Mouse (Mus musculus) spleen, adult 2 months (tissue): ENCODE data around the gene Snx3. TPM values are rescaled to one million over a fixed set of nuclear protein-coding genes. Genes with fewer than 3 reads are reported as not detected.

Experiments used
- DNase-seq, 2 experiments: peaks; one replicate each; pipeline versions ENCODE4 v3.0.0 to v3.0.0-alpha.2; 2012 to 2021; ENCODE audit warnings: low spot score in 2 of 2, low read depth in 1 of 2
- H3K27ac ChIP-seq: fragments of 200-500 bp; 2 replicates; pipeline ENCODE4 v1.5.1; 2012; ENCODE audit warnings: low read length, inconsistent platforms; ENCODE audit not compliant: insufficient read depth
- H3K27me3 ChIP-seq: fragments of 200-500 bp; 2 replicates; pipeline ENCODE4 v1.6.1; 2012; ENCODE audit warnings: mild to moderate bottlenecking, moderate library complexity, low read length, inconsistent platforms; ENCODE audit not compliant: control insufficient read depth, insufficient read depth
- H3K36me3 ChIP-seq: fragments of 200-500 bp; 2 replicates; pipeline ENCODE4 v1.6.1; 2012; ENCODE audit warnings: mild to moderate bottlenecking, low read length, inconsistent platforms; ENCODE audit not compliant: control insufficient read depth, insufficient read depth
- H3K4me1 ChIP-seq: fragments of 200-500 bp; 2 replicates; pipeline ENCODE4 v1.6.1; 2011; ENCODE audit warnings: inconsistent platforms; ENCODE audit not compliant: control insufficient read depth, insufficient read depth, insufficient read length
- H3K4me3 ChIP-seq: fragments of 200-500 bp; 2 replicates; pipeline ENCODE4 v1.5.1; 2011; ENCODE audit warnings: mild to moderate bottlenecking, inconsistent platforms; ENCODE audit not compliant: insufficient read depth, insufficient read length; ENCODE audit errors: extremely low read depth
- CTCF ChIP-seq: fragments of 200-500 bp; IDR thresholded peaks from 2 replicates; pipeline ENCODE4 v1.5.1; 2011; ENCODE audit warnings: mild to moderate bottlenecking, inconsistent platforms; ENCODE audit not compliant: insufficient read depth, insufficient read length, insufficient replicate concordance; ENCODE audit errors: extremely low read depth
- POLR2A ChIP-seq: fragments of 200-500 bp; IDR thresholded peaks from 2 replicates; pipeline ENCODE4 v1.6.1; 2011; ENCODE audit warnings: low read depth, low read length, inconsistent platforms
- WGBS: fragments of 180-500 bp; shearing (Covaris S2); methylation state at CpG from one replicate; pipeline ENCODE4 v1.1.7; 2018; 5-methylcytosine and 5-hydroxymethylcytosine counted together
- polyA plus RNA-seq: library from polyadenylated mRNA; depleted of rRNA; stranded (reverse); fragments of >200 nt; gene quantifications from 2 replicates; pipeline ENCODE4 v1.2.3, GENCODE M21; 2012

The Snx3 gene
- polyA plus RNA-seq, 1 experiment: 152 TPM

GRCm38 (mm10) chr10:42474946-42475514, 26.8 kb upstream of the Snx3 start:
- DNase-seq: no peak
- TF ChIP-seq POLR2A: no peak
- no peak for TF ChIP-seq CTCF
- no peak overlapping the region for H3K4me3 ChIP-seq
- H3K36me3 ChIP-seq: no peaks in the 10 kb centered on the region
- H3K27me3 ChIP-seq: no peaks in the 10 kb centered on the region
- H3K4me1 ChIP-seq: peaks cover 5% of the 10 kb centered on the region; the same call in 1 of the 2 replicates
- 88% methylated on average over 6 of the region's 6 CpGs for WGBS
- H3K27ac ChIP-seq: no peak overlapping the region

- no peak for DNase-seq
- no peaks in the 10 kb centered on the region for H3K36me3 ChIP-seq
- no peaks in the 10 kb centered on the region for H3K27me3 ChIP-seq
- peaks cover 5% of the 10 kb centered on the region; the same call in 1 of the 2 replicates for H3K4me1 ChIP-seq
- H3K27ac ChIP-seq: no peak overlapping the region
- no peak overlapping the region for H3K4me3 ChIP-seq
- 95% methylated on average over 10 of the region's 10 CpGs for WGBS
- TF ChIP-seq CTCF: no peak
- no peak for TF ChIP-seq POLR2A
Measured at GRCm38 (mm10) chr10:42476774-42477475, 24.9 kb upstream of the Snx3 start.

- WGBS: 11% methylated on average over 25 of the region's 25 CpGs
- H3K4me1 ChIP-seq: peaks cover 5% of the 10 kb centered on the region; the same call in 1 of the 2 replicates
Measured at GRCm38 (mm10) chr10:42477550-42478340, 24.1 kb upstream of the Snx3 start.

GRCm38 (mm10) chr10:42478341-42478720, 23.5 kb upstream of the Snx3 start, which contains the start of gene Afg1l:
Gene Afg1l (minus strand): TSS chr10:42478565.
- under 1% methylated on average over 29 of the region's 29 CpGs for WGBS
- Histone ChIP-seq H3K27ac (peak within 1 kb of the TSS; percentile 93), H3K36me3 (no peaks in the 10 kb centered on the region), H3K4me1 (peaks cover 5% of the 10 kb centered on the region; the same call in 1 of the 2 replicates), H3K27me3 (no peaks in the 10 kb centered on the region), H3K4me3 (peak within 1 kb of the TSS; percentile 69)
- DNase-seq: peak; percentile 92 to 97
- no peak for TF ChIP-seq POLR2A
- no peak for TF ChIP-seq CTCF

More at GRCm38 (mm10) chr10:42477550-42478340, 24.1 kb upstream of the Snx3 start:
- TF ChIP-seq CTCF (no peak), POLR2A (no peak)
- H3K27ac ChIP-seq: peak overlapping the region; percentile 93
- no peaks in the 10 kb centered on the region for H3K27me3 ChIP-seq
- H3K36me3 ChIP-seq: no peaks in the 10 kb centered on the region
- DNase-seq: no peak
- H3K4me3 ChIP-seq: peak overlapping the region; percentile 69

GRCm38 (mm10) chr10:42480719-42481118, 21.1 kb upstream of the Snx3 start:
- Histone ChIP-seq H3K27me3 (no peaks in the 10 kb centered on the region), H3K36me3 (no peaks in the 10 kb centered on the region), H3K4me3 (no peak overlapping the region), H3K27ac (no peak overlapping the region), H3K4me1 (peaks cover 5% of the 10 kb centered on the region; the same call in 1 of the 2 replicates)
- TF ChIP-seq CTCF (no peak), POLR2A (no peak)
- no peak for DNase-seq
- WGBS: 81% methylated on average over 4 of the region's 4 CpGs

- Histone ChIP-seq H3K36me3 (no peaks in the 10 kb centered on the region), H3K27me3 (no peaks in the 10 kb centered on the region), H3K4me1 (no peaks in the 10 kb centered on the region), H3K27ac (no peak overlapping the region), H3K4me3 (no peak overlapping the region)
- no peak for DNase-seq
- TF ChIP-seq POLR2A: no peak
- TF ChIP-seq CTCF: no peak
- 74% methylated on average over 8 of the region's 8 CpGs for WGBS
Measured at GRCm38 (mm10) chr10:42488606-42489296, 13.1 kb upstream of the Snx3 start.
